Mouse (Mus musculus) brain, adult 2 months (tissue): ENCODE data around the gene Atg9b.

Experiments
- DNase-seq: peaks from one replicate; pipeline ENCODE4 v3.0.0; 2011; ENCODE audit warnings: low read depth, low spot score

The Atg9b gene

DNA sequence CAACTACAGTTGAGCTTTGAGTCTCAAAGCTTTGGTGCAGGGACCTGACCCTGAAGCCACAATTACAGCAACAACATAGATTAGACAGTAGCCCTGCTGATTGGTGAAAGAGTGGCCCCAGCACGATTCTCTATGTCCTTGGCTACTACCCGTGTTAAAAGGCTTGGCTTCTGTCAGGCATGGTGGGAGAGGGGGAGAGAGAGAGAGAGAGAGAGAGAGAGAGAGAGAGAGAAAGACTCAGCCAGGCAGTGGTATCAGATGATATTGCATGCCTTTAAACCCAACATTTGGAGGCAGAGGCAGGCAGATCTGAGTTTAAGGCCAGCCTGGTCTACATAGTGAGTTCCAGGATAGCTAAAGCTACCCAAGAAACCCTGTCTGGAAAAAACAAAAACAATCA, 10.0 kb downstream of the Atg9b start:
- DNase-seq, result no peak

DNA sequence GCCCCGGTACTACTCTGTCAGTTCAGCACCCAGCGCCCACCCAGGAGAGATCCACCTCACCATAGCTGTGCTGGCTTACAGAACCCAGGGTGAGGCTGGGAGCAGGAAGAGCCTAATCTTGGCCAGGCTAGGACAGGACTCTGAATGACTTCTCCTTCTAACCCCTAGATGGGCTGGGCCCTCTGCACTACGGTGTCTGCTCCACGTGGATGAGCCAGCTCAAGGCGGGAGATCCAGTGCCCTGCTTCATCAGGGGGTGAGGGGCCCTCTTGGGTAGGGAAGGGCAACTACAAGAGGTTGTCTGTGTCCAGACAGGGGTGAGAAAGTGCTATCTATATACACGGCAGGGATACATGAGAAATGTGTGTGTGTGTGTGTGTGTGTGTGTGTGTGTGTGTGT, 10.5 kb downstream of the Atg9b start:
- DNase-seq, result no peak

DNA sequence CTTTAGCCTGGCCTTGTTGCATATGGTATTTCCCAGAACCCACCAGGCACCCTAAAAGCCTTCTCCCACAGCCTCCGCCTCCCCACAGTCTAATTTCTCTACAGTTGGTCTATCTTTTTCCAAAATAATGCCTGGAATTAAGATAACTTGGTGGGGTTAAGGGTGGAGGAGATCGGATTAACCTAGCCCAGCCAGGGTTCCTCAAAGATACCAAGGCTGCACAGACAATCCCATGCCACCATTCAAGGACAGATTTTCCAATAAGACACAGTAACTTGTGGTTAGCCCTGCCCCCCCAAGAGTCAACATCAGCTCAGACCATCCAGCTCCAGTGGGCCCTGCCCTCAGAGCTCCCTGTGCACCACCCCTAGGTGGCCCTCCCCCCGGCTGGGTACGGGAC, 11.4 kb downstream of the Atg9b start:
- DNase-seq, result no peak

DNA sequence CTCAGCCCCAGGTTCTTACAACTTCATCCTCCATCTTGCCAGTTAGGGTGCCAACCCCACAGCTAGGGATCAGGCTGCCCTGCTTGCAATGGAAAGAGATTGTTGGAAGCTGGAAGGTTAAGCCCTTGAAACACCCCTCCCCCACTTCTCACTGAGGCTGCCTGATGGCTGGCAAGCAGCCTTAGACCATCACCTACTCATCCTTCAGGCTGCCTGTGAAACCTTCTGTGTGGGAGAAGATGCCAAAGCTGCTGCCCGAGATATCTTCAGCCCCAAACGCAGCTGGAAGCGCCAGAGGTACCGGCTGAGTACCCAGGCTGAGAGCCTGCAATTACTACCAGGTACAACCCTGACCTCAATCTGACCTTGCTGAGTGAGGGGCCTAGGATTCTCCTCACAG, 12.4 kb downstream of the Atg9b start:
- DNase-seq, result peak; percentile 59

DNA sequence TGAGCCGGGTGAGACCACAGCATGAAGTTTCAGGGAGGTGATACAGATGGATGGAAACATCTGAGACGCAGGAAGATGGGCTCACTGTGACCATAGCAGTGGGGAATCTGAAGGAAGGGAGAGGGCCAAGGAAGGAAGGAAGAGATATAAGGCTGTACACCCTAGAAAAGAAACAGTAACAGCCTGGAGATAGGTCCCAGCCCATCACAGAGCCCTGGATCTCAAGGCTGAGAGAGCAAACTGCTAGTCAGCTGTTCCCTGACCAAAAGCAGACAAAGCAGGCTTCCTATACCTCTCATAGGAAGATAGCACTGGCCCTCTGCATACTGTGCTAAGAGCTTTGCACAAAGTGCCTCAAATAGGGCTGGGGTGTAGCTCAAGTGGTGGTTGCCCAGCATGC, 13.2 kb downstream of the Atg9b start:
- DNase-seq, result no peak

DNA sequence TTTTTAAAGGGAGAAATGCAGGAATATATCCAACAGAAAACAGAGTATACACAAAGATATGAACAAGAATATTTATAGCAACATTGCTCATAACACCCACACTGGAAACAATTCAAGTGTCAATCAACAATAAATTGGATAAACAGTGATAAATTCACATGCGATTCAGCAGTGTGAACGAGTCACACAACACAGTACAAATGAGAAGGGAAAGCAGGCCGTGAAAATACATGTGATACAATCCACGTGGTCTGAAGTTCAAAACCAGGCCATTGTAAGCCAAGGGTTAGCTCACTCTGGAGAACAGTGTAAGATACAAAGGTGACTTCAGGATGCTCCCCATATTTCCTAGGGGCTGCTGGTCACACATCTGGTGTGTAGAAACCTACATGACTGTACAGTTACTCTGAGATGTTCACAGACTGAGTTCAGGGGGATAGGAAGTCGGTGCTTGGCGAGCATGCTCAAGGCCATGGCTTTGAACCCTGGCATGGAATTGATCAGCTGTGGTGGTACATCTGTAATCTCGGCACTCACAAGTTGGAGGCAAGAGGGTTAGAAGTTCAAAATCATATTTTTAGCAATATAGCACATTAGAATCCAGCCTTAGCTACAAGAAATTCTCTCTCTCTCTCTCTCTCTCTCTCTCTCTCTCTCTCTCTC, 17.1 kb downstream of the Atg9b start:
- peak; percentile 24 for DNase-seq

DNA sequence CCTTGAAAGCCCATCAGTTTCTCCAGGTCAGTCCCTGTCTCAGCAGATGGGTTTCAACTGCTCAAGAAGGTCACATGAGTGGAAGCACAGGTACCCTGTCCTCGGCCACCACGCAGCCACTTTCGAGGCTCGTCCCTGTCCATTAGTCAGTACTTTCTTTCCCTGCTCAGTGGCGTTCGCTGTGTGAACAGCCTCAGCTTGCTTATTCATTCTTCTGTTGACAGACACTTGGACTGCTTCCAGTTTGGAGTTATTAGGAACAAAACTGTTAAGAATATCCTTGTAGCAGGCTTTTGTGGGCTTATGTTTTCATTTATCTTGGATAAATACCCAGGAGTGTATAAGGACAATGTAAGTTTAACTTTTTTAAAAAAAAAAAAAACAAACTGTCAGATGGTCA, 17.7 kb downstream of the Atg9b start:
- peak; percentile 63 for DNase-seq

DNA sequence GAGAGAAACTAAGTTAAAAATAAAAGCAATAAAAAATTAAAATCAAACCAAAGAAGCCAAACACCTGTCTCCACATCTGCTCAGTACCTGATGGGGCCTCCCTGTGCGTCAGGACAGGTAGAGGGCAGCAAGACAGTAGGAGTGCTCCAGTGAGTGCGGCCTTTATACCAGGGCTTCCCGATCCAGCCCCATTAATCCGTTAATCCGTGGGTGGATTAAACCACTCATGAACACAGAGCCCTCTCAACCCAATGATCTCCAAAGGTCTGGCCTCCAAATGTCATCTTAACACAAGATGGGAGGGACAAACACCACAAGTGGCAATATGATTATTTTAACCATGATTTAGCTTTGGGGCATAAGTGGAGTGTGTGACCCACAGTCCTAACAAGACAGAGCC, 18.1 kb downstream of the Atg9b start:
- no peak for DNase-seq

DNA sequence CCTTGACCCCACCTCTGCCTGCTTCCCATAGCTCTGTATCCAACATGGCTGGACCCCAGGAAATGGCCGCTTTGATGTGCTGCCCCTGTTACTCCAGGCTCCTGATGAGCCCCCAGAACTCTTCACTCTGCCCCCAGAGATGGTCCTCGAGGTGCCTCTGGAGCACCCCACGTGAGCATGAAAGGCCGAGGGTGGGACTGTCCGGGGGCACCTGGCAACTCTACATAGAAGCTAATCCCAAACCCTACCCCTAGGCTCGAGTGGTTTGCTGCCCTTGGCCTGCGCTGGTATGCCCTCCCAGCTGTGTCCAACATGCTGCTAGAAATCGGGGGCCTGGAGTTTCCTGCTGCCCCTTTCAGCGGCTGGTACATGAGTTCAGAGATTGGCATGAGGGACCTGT, 22.2 kb downstream of the Atg9b start:
- no peak for DNase-seq

DNA sequence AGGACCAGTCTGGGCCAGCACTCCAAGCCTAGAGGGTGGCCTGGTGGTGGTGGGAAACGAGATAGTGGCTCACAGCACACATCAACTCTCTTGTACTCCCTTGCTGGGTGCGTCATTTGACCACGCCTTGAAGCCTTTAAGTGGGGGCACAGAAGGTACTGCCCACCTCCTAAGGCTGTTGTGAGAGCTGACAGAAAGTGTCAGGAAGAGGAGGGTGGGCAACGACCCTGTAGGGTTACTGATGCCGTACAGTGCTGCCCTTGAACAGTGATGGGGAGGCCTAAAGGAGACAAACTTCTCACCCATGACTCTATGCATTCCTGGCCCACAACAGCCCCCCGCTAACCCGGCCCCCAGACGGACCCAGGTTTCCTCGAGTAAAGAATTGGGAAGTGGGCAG, 25.5 kb downstream of the Atg9b start:
- DNase-seq, result no peak

DNA sequence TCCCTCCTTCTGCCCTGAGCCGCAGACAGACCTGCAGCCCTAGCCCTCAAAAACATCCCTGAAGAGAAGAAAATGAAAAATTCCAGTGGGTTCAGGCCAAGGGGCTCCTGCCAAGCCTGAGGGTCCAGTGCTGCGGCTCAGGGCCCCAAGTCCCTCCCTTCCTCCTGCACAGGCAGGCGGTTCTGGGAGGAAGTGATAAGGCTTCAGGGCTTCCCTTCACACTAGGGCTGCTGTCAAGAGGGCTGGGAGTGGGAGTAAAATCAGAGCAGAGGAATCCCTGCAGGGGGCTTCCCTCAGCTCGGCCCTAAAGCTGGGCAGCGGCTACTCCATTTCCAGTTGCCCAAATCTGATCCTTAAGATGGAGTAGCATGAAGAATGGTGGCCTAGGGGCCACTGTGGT, 26.4 kb downstream of the Atg9b start:
- no peak for DNase-seq

DNA sequence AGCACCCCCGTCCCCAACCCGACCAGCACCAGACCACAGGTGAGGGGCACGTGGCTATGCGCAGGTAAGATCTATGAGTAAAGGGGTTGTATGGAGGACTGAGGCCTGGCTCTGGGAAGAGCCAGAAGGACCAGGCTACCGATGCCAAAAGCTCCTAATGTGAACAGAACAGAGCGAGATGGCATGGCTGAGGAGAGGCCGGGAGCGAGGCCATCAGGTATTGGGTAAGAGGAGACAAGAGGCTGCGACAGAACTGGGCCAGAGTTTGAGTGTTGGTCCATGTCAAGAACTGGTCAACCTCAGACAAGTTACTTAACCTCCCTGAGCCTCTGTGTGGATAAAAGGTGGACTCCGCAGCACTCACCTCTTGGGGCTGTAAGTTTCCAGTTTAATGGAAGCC, 27.0 kb downstream of the Atg9b start:
- DNase-seq, result no peak

DNA sequence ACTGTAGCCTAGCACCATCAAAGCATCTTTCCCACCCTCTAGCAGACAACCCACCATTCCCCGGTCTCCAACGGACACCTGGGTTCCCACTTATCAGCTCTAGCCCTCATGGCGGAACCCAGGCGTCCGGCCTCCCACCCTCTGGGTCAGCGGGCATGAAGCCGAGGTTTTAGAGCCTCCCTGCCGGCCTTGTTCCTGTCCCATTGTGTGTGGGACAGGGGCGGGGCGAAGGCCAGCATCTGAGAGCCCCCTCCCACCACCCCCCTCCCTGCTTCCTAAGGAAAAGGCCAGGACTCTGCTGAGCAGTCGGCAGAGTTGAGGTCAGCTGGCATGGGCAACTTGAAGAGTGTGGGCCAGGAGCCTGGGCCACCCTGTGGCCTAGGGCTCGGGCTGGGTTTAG, 27.4 kb downstream of the Atg9b start, which contains the start of gene Nos3:
TSS of gene Nos3 (plus strand) at position 303 of the 400 bp plus-strand sequence.
- DNase-seq, result no peak

DNA sequence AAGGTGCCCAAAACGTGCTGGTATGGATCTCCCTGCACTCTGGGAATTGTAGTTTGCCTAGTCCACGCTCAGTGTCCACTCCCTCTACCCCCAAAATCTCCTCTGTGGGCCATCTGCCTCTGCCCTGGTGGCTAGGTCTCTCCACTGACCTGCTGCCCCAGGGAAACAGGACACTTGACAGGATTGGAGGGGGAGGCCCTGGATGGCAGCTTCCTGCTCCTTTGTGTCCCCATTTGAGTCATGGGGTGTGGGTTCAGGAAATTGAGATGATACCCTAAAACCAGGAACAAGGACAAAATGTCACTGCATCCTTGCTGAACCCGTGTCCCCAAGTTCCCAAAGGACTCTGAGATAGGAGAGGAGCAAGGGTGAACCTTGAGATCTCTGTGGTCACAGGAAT, 27.9 kb downstream of the Atg9b start:
- DNase-seq, result no peak

DNA sequence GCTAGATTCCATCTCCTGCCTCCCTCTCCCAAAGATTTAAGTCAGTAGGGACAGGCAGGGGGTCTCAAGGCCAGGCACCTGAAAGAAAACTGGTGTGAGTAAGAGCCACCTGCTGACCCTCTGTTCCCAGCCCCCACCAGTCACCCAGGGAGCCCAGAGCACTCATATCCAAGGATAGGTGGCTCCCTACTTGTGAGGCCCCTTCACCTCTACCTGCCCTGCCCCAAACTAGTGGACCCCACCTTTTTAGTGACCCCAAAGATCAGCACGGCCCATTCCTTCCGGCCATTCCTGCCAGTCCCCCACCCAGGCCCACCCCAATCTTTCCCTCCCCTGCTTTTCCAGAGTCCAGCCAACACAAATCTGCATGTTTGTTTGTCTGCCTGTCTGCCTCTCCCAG, 28.5 kb downstream of the Atg9b start:
- DNase-seq, result no peak

DNA sequence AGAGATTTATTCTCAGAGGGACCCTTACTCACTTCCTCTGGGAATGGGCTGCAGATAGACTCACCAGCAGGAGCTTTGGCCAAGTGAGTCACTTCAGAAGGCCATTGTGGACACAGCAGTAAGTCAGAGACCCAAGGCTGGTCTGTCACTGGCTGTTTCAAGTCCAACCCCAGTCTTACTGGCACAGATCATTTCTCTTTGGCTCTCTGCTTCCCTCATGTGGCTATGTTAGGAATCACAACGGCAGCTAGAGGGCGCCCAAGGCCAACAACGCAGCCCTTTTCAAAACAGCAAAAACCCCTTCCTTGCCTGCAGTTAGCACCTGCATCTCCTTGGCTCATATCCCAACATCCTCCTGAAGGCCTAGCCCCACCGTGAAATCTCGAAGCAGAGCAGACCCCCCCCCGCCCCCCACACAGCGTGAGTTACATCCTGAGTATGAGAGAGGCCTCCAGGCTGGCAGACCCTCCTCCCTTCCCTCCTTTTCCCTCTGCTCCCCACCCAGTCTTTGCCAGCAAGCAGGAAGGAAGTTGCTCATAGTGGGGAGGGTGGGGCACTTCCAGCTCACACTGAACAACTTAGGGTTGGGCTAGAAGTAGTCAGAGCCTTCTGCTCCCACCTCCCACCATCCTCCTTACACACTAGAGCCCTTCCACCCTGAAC, 31.0 kb downstream of the Atg9b start:
- peak; percentile 90 for DNase-seq

DNA sequence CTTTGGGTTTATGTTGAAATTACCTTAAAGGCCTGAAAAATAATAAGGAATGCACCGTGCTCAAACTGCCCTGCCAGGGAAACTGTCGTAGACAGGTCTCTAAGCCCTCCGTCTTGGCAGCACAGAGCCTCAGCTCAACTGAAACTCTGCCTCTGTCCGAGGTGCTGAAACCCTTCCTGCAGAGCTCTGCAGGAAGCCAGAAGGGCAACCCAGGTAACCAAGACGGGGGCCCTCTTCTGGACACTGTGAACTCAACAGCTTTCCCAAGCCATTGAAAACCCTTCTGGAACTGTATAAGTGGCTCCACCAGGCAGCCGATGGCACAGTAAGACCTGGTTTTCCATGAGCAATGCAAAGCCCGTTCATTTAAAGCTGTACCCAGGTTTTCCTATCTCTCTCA, 34.5 kb downstream of the Atg9b start:
- peak; percentile 76 for DNase-seq

DNA sequence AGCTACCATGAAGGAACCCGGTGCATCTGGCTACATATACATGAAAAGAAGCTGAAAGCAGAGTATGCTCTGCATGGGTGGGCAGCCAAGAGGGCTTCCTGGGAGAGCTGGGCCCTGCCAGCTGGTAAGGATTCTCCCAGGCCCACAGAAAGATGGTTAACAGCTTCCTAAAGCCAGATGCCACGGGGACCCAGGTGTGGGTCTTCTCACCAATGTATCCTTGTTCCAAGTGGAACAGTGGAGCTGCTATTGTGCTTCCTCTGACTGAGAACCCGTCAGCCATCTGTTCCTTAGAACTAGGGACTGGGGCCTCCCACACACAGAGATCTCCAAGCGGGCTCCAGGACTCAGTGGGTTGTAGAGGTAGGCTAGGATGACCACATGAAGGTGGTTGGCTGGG, 35.2 kb downstream of the Atg9b start:
- DNase-seq, result peak; percentile 56

DNA sequence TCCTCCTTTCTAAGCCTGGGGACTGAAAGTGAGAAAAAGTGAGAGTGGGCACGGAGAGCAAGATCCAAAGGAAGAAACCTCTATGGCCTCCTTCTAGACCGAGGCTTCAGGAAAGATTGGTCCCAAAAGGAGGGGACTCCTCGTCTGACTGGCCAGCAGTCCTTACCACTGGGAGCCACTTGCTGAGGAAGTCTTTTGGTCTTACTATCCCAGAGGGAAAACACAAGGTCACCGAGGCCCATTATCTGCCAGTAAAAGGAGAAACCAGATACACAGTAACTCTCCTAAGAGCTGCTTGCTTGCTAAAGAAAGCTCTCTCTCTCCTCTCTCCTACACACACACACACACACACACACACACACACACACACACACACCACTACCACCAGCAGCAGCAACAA, 38.6 kb downstream of the Atg9b start:
- DNase-seq, result no peak

DNA sequence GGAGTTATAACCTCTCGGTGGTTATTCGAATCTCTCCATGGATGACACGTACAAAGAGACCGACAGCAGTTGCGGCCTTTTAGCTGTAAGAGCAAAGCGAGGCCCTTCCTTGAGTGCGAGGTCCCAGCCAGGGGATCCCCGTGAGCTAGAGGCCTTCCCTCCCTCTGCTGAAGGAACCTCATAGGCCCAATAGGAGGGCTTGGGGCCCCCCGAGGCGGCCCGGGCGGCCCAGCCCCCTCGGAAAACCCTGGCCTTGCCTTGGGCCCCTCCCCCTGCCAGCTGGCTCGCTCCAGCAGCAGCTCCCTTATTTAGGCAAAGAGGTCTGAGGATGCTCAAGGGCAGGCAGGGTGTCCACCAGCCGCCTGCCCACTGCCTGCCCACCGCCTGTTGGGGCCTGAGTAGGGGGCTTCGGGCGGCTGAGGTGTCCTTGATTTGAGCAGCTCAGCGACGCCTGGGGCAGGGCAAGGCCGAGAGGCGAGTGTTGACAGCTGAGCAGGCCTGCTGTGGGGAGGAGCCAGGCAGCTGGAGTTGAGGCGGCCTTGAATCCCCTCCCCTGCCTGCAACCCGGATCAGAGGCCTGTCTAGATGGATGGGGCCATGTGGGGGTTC, 39.6 kb downstream of the Atg9b start:
- peak; percentile 64 for DNase-seq

DNA sequence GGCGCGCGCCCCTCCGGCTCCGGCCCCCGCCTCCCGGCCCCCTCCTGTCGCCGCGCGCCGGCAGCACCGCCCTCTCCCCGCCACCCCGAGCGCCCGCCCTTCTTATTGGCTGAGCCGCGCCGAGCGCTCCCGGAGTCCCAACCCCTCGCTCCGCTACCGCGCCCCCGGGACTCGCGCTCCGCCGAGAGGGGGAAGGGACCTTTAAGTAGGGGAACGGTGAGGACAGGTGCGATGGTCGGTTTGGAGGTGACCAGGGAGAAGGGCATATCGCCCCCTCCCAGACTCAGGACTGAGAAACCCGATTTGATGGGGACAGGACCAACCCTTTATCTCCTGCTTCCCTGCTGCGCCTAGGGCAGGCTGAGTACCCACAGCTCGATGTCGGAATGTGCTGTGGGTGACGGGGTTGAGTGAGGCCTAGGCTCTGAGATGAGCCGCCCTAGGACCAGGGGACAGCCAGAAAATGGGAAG, 40.2 kb downstream of the Atg9b start:
- peak; percentile 95 for DNase-seq

DNA sequence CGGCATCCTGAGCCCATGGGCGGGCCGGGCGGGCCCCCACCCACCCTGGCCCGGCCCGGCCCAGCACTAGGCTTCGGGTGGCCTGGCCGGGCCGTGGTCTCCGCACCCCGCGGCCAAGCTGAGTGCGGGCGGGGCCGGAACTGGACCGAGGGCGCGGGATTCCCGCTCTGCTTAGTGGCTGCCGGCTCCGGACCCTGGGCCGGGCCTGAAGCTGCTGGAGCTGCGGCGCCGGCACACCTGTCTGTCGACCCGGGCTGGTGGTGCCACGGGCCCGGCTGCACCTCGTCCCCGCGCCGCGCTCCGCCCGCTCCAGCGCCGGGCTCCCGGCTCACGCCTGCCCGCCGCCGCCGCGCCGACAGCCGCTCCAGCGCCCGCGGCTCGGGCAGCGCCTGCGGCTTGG, 40.7 kb downstream of the Atg9b start, which contains the start of gene Kcnh2:
TSS of gene Kcnh2 (minus strand) at position 327 of the 400 bp plus-strand sequence.
- DNase-seq, result no peak
